Mouse (Mus musculus): ENCODE measurements around the gene Klhdc10.

The Klhdc10 gene

DNA sequence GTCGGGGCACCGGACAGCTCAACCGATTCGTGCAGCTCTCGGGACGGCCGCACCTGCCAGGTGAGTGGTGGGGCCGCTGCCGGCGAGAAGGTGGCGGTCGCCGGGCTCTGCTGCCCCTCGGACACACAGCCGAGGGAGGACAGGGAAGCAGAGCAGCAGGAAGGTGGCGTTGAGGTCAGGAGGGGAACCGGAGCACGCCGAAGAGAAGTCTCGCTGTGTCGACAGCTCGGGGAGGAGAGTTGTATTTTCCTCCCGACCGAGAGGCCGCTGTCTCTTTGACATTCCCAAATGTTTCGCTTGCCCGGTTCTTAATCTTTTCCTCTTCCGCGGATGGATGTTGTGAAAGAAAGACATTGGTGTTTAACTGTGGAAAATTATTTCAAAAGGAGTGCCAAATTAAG lies 423 bp downstream of the Klhdc10 start:
- no peak for DNase-seq (ENCODE audit: low spot score in 2 of 2)

DNA sequence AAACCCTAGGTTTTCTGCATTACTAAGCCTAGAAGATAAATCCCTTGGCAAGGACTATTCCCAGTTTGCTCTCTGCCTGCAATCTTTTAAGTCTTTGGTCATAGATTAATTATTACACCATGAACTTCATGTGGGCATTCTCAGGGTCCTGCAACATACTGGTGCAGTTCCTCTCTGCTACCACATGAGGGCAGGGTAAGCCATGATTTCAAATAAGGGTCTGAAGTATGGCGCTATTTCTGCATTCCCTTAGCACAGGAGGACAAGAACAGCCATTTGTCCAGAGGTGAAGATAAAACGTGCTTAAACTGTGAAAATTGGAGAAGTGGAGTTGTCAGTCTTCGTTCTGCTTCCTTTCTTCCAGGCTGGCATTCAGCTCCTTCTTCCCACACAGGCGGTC lies 1.8 kb downstream of the Klhdc10 start:
- DNase-seq (ENCODE audit: low spot score in 2 of 2): peak; percentile 66 to 68

DNA sequence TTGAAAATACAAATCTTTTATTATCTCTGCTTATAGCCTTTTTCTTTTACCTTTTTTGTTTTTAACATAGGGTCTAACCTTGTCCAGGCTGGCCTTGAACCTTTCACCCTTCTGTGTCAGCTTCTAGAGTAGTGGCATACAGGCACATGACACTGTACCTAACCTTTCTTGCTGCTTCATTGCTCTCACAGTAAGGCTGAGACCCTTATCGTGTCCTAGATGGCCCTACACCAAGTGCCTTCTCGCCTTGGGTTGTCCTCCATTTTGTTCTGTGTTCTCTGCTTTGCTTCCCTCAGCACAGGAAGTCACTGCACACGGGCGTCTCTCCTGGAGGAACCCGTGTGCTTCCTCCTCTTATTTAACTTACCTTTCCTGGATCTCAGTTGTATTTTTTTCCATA lies 3.0 kb downstream of the Klhdc10 start:
- DNase-seq (ENCODE audit: low spot score in 2 of 2): no peak

DNA sequence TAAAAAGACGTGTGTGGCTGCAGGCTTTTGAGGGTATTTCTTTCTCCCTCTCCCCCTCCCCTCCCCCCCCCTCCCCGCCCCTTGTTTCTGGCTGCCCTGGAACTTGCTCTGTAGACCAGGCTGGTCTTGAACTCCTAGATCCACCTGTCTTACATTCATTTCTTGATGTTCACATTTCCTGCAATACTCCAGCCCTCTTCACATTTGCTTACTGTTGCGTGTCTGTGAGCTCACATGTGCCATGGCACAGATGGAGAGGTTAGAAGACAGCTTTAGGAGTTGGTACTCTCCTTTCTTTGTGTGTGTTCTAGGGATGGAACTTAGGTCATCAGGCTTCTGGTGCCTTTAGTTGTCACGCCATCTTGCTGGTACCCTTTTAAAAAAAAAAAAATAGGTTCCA lies 6.6 kb downstream of the Klhdc10 start:
- no peak for DNase-seq (ENCODE audit: low spot score in 2 of 2)

DNA sequence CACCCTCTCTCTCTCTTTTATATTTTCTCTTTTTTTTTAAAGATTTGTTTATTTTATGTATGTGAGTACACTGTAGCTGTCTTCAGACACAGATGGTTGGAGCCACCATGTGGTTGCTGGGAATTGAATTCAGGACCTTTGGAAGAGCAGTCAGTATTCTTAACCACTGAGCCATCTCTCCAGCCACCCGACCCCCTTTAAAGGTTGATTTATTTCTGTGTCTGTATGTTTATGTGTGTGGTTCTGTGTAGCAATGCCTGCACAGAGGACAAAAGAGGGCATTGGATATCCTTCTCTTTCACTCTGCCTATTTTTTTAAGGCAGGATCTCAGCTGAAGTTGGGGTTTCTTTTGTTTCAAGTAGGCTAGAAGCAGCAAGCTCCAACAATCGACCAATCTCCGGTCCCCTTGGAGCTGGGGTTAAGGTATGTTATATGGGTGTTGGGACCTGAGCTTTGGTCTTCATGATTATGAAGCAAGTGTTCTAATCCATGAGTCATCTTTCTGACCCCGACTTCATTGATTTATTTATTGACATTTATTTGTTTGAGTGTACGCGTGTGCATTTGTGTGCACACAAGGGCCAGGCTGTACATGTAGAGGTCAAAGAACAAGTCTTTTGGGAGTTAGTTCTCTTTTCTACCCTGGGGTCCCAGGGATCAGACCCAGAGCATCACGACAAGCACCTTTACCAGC lies 7.9 kb downstream of the Klhdc10 start:
- no peak for DNase-seq (ENCODE audit: low spot score in 2 of 2)

DNA sequence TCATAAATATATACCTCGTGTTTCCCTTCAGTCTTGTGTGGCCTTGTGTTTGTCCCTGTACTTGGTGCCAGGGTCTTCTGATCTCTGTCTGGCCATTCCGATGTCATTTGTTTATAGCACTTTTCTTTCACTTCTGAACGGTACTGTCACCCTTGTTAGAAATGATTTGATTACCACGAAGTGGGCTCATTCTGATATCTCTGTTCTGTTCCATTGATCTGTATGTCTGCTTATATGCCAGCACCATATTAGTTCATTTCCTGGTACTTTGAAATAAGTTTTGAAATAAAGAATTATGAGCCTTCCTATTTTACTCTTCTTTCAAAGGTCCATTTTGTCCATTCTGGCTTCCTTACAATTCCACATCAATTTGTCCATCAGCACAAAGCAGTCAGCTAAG lies 9.6 kb downstream of the Klhdc10 start:
- DNase-seq (ENCODE audit: low spot score in 2 of 2): no peak

DNA sequence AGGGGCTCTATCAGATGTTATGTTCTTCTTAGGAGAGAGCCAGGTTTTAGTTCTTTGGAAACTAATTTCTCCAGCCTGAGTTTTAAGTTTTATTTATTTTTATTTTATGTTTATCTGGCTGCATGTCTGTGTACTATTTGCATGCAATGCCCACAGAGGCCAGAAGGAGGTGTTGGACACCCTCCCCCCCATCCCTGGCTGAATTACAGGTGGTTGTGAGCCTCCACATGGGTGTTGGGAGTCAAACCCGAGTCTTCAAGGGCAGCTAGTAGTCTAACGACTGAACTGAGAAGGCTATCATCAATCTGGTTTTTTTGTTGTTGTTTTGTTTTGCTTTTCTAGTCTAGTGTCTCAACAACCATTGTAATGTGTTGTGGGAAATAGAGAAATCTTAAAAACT lies 14.5 kb downstream of the Klhdc10 start:
- DNase-seq (ENCODE audit: low spot score in 2 of 2): no peak

DNA sequence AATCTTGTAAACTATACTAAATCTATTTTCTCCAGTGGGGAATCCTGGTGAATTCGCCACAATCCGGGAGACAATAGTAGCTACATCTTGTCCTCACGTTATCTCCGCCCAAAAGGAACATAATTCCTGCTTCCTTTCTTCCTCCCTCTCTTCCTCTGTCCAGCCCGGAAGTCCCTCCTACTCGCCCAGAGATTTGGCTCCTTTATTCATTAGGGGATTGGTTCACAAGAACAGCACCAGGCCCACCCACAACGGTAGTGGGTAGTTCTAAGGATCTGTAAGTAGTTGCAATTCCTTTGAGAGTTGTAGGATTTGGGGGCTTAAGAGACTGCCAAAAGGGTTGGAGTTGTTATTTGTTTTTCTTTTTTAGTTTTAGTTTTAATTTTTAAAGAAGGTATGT lies 15.1 kb downstream of the Klhdc10 start:
- no peak for DNase-seq (ENCODE audit: low spot score in 2 of 2)

DNA sequence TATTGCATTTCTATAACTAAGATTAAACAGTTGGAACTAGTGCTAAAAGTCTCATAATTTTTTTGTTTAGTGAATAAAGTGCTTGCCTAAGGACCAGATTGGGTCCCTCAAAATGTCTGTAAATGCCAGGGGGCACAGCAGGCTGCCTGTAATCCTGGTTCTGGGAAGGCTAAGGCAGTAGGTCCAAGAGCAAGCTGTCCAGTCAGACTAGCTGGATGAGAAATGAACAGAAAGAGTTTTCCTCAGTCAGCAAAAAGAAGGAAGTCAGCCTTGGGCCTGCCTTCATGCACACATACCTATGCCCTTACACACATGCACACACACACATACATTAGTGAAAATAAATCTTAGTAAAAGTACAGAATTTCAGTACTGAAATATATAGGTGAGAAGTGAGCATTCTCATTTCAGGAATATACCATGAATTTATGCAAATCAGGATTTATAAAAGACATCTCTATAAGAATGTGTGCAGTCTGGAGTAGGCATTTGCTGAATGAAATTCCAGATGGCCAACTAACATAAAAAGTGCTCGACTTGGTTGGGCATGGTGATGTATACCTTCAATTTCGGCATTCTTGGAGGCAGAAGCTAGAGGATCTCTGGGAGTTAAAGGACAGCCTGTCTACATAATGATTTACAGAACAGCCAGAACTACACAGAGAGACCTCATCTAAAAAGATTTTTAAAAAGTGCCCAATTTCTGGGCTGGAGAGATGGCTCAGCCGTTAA lies 31.0 kb downstream of the Klhdc10 start:
- DNase-seq (ENCODE audit: low spot score in 2 of 2): no peak

DNA sequence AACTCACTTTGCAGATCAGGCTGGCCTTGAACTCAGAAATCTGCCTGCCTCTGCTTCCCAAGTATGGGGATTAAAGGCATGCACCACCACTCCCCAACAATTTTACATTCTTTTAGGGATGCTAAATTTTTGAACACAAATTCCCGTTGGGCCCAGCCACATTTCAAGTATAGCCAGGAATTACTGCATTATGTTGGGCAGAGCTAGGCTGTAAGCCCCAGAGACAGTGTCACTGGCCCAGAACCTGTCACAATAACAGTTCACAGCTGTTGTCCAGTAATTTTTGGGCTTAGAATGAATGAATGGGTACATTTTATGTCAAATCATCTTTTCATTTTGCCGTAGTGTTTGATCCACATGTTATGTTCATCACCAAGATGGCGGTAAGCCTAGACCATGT lies 34.8 kb downstream of the Klhdc10 start:
- no peak for DNase-seq (ENCODE audit: low spot score in 2 of 2)

DNA sequence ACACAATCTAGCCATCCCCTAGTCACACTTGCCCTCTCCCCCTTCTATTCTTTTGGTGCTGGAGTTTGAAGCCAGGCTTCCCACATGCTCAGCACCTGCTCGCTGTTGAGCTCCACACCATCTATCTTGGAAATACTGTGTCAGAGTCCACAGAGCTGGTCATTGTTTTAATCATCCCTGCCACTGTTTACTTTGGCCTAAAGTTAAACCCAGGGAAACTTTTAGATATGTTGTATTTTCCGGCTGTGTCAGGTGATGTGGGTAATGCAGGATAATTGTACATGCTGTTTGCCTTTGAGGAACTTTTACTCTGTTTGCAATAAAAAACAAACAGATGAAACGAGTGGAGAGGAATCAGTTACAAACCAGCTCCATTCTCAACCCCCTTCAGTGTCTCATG lies 35.4 kb downstream of the Klhdc10 start:
- no peak for DNase-seq (ENCODE audit: low spot score in 2 of 2)

DNA sequence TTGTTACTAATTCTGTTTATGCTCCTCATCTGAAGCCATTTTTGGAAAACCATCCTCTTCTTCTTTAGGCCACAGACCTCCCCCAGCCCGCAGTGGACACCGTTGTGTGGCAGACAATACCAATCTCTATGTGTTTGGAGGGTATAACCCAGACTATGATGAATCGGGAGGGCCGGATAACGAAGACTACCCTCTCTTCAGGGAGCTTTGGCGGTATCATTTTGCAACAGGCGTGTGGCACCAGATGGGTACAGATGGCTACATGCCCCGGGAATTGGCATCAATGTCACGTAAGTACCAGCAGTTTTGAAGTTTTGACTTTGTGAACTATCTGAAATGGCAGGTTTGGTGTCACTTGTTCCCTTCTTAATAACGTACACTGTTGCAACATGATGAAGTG lies 37.9 kb downstream of the Klhdc10 start:
- DNase-seq (ENCODE audit: low spot score in 2 of 2): no peak

DNA sequence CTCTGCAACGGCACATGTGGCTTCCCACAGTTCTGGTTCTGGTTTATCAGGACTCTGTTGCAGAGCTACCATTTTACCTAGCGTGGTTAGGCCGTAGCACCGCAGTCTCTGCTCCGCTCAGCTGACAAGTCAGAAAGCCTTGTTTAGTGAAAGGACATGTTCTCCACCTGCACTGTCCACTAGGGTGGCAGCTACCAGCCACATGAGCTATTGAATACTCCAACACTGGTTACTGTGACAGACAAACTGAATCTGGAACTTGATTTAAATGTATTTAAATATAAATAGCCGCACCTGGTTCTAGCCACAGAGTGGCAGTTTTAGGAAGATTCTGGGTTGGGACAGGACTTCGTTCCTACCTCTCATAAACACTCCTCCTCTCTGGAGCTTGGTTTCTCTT lies 55.3 kb downstream of the Klhdc10 start:
- no peak for DNase-seq (ENCODE audit: low spot score in 2 of 2)

DNA sequence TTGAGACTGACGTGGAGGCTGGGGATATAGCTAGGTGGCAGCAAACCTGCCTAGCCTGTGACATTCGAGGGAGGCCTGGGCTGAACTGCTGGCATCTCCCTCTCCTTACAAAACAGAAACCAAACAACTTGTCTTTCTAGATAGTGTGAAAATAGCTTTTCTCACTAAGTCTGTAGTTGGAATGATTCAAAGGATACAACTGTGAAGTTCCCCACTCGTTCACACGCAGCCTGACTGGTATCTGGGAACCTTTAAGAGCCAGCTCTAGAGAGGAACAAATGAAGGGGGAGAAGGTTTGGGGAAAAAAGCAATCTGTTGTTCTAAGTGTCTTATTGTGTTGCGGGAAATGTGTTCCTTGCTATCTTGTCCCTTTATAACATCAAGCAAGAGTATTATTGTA lies 57.0 kb downstream of the Klhdc10 start:
- no peak for DNase-seq (ENCODE audit: low spot score in 2 of 2)

DNA sequence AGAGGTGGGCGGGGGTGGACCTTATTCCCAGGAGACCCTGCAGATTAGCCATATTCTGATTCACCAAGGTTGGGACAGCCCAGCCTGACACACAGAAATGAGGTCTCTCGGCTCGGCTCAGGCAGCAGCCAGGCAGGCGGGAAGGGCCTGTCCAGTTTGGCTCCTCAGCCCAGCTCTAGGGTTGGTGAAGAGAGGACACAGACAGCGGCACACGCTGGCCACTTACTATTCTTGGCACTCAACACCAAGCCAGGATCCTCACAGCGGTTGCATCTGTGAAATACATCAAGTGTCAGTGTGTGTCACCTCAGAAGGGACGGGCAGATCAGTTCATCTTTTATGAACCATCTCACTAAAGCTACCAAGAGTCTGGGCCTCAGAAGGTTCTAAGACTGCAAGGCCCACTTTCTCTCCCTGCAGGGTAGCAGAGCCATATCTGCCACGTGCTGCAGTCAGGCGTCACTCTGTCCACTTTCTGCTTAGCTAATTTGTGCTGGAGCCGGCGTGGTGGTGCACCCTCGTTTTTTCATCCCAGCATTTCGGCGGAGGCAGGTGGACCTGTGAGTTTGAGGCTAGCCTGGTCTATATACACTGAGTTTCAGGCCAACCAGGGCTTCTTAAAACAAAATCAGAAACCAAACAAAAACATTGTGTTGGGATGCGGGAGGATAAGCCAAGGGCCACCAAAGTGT lies 57.5 kb downstream of the Klhdc10 start:
- no peak for DNase-seq (ENCODE audit: low spot score in 2 of 2)

DNA sequence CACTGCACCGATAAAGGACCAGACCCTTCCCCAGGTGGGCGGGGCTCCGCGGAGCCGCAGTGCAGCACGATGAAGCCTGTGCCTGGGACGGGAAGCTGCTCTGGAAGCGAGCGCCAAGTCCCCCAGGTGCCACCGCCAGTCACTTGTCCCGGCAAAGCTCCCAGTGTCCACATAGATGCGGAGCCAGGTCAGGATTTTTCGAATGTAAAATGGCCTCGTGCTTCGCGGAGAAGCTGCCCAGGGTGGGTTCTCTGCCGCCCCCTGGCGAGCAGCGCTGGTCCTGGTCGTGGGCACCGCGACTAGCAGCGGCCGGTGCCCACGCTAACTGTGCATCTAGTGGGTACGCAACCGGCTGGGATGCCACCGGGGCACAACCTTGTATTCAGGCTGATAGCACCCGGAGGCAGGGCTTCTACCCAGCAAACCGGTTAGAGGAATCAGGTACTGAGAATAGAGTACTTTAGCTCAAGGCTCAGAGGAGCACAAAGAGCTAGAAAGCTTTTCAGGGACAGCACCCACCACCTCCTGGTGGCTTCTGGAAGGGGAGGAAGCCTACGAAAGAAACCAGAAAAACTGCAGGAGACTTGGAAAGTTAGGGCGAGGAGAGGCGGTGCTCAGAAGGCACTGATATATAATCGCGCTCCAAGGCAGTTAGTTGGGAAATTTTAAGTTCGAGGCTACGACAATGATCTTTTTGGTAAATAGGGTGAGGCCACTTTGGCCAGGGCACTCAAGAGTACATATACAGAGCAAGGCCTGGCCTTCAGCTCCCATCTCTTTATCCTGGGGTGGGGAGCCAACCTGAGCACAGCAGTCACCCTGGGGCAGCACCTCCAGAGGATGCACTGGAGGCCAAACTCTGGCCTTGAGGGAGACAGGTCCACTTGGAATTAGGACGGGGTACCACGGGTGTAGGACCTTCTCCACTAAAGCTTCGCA lies 58.4 kb downstream of the Klhdc10 start:
- peak; percentile 58 to 76 for DNase-seq (ENCODE audit: low spot score in 2 of 2)

DNA sequence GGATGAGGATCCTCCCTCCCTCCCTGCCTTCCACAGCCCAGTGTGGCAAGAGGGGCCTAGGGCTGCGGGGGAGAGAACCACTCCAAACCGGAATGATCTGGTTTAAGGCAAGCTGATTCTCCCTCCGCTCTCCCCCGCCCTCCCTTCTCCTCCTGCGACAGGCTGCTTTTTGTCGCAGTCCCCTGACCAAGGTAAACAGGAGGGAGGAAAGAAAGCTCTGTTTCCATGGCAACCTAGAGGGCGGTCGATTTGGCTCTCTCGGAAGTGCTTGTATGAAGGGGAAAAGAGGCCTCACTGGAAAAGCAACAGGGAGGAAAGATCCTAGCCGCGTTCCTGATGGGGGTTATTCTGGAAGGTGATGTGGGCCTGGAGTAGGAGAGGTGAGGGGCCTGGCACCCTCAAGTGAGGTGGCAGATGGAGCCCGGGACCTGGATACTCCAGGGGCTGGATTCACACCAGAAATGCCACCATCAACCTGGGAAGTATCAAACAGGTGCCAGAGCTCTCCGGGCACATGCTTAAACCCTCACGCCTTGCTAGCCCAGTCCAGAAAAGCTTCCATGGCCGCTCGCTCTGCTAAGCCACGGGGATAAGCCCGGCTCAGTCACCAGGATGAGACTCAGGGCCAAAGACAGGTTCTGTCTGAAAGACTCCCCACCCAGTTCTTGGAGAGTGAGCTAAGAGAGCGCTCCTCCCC lies 59.2 kb downstream of the Klhdc10 start:
- peak in 1 of 2 experiments; percentile 14 for DNase-seq (ENCODE audit: low spot score in 2 of 2)

DNA sequence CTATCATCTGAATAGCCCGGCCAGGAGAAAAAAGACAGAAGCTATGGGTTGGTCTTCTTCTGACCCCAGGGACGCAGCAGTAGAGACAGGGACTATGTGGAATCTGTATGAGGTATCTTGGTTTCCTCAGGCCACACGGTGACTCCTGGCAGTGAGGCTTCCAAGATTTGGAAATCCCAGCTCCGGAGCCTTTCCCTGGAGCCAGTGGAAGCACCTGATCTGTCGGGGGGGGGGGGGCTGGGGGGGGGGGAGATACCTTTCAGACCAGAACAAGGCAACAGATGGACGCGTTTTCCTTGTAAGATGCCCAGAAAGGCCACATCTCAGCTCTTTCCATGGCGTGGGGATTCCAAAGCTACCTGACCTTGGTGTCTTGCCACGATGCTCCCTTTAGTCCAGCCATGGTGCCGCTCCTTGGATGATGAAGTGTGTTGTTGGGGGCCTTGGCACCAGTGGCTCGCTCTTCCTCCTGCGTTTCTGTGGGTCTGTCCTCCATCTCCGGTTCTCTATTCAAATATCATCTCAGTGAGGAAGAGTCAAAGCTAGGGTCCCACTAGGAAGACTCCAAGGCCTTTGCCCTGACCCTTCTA lies 60.2 kb downstream of the Klhdc10 start:
- DNase-seq (ENCODE audit: low spot score in 2 of 2): no peak

DNA sequence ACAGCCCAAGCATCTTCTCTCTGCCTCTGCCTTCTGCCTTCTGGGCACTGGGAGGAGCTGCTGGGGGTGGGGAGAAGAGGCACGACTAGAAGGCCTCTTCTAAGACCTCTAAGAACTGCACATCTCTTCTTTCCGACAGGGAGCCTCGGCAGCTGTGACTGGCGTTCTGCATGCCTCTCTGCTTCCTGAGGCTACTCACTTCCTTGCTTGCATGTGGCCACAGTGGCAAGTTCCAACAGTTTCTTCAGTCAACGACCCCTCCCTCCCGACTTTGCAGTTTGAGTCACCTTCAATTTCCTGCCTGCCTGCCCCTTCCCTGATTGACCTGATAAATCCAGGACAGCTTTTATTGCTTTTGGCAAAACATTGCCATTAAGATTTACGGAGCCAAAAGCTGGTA lies 61.2 kb downstream of the Klhdc10 start:
- no peak for DNase-seq (ENCODE audit: low spot score in 2 of 2)

DNA sequence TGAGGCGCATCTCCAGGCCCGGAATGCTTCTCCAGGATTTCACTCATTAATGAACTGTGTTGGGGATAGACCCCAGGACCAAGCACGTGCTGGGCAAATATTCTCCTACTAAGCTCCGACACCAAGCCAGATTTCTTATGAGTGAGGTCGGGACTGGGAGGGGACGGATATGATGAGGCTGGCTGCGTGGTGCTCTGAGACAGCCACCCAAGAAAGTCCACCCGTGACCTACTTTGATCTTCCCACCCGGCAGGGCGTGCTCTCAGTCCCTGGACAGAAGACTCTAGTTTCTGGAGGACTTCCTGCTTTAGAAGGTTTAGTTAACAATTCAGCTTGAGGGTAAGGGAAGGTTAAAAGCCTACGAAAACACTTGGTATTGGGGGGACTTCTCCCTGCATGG lies 63.9 kb downstream of the Klhdc10 start:
- no peak for DNase-seq (ENCODE audit: low spot score in 2 of 2)

DNA sequence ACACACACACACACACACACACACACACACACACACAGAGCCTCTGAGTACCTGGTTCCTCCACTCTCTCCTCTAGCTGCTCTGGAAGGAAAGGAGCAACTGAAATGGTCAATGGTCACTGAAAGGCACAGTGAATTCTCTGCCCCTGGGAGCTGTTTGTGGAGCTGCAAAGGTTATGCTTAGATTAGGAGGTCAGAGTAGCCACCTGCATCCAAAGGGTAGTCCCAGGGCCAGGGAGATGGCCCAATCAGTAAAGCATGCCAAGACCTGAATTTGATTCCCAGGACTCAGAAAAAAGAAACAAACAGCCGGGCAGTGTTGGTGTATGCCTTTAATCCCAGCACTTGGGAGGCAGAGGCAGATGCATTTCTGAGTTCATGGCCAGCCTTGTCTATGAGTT lies 66.4 kb downstream of the Klhdc10 start:
- DNase-seq (ENCODE audit: low spot score in 2 of 2): no peak

All from natural killer cell, adult 2 months (primary cell).